Mouse (Mus musculus) cerebellum, adult 2 months (tissue): ENCODE results near the gene Mrps35.

ENCODE experiments used
- CTCF ChIP-seq: fragments of 200-500 bp; IDR thresholded peaks from 2 replicates; pipeline ENCODE4 v1.5.1; 2011; ENCODE audit warnings: low read depth, mild to moderate bottlenecking, control low read depth, low read length, moderate library complexity, borderline replicate concordance; ENCODE audit not compliant: insufficient read depth
- POLR2A ChIP-seq: fragments of 200-500 bp; IDR thresholded peaks from 2 replicates; pipeline ENCODE4 v1.6.1; 2011; ENCODE audit warnings: low read length, control low read depth, borderline replicate concordance; ENCODE audit not compliant: insufficient read depth

DNA sequence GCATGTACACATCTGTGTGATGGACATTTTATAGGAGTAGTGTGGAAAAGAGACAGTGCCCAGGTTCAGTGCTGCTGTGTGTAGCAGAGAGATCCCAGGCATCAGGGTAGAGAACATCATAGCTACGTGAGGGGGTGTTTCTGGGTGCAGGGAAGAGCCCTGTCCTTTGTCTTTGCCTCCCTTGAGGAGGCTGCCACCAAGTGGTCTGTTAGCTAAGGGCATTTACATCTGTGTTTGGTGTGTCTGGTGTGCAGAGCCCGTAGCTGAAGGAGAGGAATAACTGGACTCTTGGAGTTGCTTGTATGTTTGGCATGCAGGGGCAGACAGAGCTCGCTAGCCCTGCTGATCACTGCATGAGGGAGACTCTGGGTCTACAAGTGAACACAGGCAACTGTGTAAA lies 59.7 kb downstream of the Mrps35 start:
- TF ChIP-seq POLR2A: no peak
- no peak for TF ChIP-seq CTCF
